Mouse (Mus musculus): ENCODE measurements around the gene Ikzf3. TPM values are rescaled to one million over a fixed set of nuclear protein-coding genes. Genes with fewer than 3 reads are reported as not detected.

The Ikzf3 gene
- polyA plus RNA-seq, 2 experiments = 0.05 to 0.15 TPM

DNA sequence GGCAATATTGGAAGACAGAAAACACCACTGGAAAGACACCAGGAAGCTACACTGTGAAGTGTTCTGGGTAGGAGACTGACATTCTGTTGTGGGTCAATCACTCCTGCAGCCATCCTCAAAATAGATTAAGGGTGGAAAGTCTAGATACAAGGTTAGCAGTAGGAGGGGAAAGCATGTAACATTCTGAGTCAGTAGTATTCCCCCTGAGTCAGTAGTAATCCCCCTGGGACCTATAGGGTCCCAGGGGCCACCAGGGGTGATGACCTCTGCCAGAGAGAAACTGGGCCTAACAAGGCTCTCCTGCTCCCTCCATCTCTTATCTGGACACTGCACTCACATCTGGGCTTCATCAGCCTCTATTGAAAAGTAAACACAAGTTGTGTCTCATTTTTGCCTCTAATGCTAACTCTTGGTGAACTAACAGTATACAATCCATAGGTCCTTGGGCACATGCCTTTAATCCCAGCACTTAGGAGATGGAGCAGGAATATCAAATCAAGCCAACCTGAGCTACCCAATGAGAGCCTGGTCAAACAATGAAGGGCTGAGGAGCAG, 8.3 kb downstream of the Ikzf3 start:
- TF ChIP-seq EP300 (IDR thresholded peaks at IDR 0.05; ENCODE audit: low read depth) = no peak
- no peak for TF ChIP-seq CTCF (IDR thresholded peaks at IDR 0.05; ENCODE audit: low read depth)
- no peak overlapping the region for H3K27ac ChIP-seq
- no peak overlapping the region for H3K4me3 ChIP-seq (ENCODE audit: insufficient read depth in 1 of 2, low read depth in 2 of 2, low read length in 2 of 2)

DNA sequence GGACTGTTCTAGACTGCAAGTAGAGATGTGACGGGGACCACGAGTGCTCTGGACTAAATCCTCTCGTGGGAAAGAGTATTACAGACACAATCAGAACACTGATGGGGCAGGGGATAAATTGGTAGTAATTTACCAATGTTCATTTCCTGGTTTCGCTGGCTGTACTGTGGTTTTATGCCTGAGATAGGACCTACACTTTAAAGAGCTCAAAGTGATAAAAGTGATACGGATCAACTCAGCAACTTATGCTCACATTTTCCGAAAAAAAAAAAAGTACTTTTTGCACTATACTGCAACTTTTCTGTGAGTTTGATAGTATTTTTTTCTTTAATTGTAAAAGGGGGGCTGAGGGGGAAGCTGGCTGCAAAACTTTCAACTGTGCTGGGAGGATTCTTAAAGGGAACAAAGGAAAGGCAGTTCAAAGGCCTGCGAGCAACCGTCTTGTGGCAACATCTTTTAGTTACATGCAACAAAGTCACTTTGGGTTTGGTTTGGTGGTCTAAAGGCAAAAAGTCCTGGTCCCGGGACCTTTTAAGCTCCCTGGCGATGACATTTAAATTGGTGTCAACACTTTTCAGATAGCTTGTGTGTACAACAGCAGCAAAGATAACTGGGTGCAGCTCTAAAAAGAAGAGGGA, 18.9 kb downstream of the Ikzf3 start:
- H3K27me3 ChIP-seq (ENCODE audit: control insufficient read depth, insufficient read depth, low read length) = no peaks in the 10 kb centered on the region; the same call in 1 of the 2 replicates
- H3K36me3 ChIP-seq (replicated peaks; ENCODE audit: control insufficient read depth, insufficient read depth, low read depth) = no peaks in the 10 kb centered on the region
- no peak overlapping the region for H3K4me3 ChIP-seq (ENCODE audit: insufficient read depth in 1 of 2, low read depth in 2 of 2, low read length in 2 of 2)
- 61% methylated on average over 10 of the region's 10 CpGs for WGBS (ENCODE audit: insufficient replicate concordance)
- H3K9ac ChIP-seq (replicated peaks) = no peak overlapping the region
- DNase-seq (ENCODE audit: low read depth in 3 of 3, low spot score in 3 of 3) (no peak), ATAC-seq (ENCODE audit: insufficient read depth) (no peak)
- no peaks in the 10 kb centered on the region for H3K4me1 ChIP-seq (replicated peaks; ENCODE audit: control insufficient read depth in 2 of 2, insufficient read depth in 2 of 2, low read length in 1 of 2)
- H3K4me2 ChIP-seq (ENCODE audit: low read depth) = no peak overlapping the region
- TF ChIP-seq EP300 (IDR thresholded peaks at IDR 0.05; ENCODE audit: low read depth) (no peak), CTCF (IDR thresholded peaks at IDR 0.05; ENCODE audit: low read depth) (no peak)
- no peaks in the 10 kb centered on the region for H3K9me3 ChIP-seq (ENCODE audit: control insufficient read depth, low read length)
- no peak overlapping the region for H3K27ac ChIP-seq

More for the DNA sequence above, 8.3 kb downstream of the Ikzf3 start:
- ATAC-seq (ENCODE audit: insufficient read depth) (no peak), DNase-seq (ENCODE audit: low read depth in 3 of 3, low spot score in 3 of 3) (no peak)
- Histone ChIP-seq H3K9ac (replicated peaks) (no peak overlapping the region), H3K36me3 (replicated peaks; ENCODE audit: control insufficient read depth, insufficient read depth, low read depth) (no peaks in the 10 kb centered on the region), H3K27me3 (ENCODE audit: control insufficient read depth, insufficient read depth, low read length) (peaks cover 5% of the 10 kb centered on the region), H3K9me3 (ENCODE audit: control insufficient read depth, low read length) (no peaks in the 10 kb centered on the region; the same call in 1 of the 2 replicates), H3K4me2 (ENCODE audit: low read depth) (no peak overlapping the region), H3K4me1 (replicated peaks; ENCODE audit: control insufficient read depth in 2 of 2, insufficient read depth in 2 of 2, low read length in 1 of 2) (no peaks in the 10 kb centered on the region)

DNA sequence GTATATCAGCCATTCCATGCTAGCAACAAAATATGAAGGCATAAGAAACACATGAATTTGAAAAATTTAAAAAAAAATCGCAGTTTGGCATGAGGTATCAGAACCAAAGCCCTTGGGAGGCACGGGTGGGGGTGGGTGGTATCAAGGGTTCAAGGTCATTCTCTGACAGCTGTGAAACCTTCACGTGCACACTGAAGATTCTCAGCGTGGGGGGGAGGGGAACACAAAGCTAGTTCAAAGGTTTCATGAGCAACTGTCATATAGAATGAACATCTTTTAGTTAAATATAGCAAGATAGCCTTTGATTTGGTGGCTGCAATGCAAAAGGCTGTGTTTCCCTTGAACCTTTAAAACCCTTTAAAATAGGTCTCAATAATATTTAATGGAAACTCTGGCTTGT, 20.7 kb downstream of the Ikzf3 start:
- no peak for DNase-seq (ENCODE audit: low read depth in 3 of 3, low spot score in 3 of 3)
- H3K9ac ChIP-seq (replicated peaks) = no peak overlapping the region

DNA sequence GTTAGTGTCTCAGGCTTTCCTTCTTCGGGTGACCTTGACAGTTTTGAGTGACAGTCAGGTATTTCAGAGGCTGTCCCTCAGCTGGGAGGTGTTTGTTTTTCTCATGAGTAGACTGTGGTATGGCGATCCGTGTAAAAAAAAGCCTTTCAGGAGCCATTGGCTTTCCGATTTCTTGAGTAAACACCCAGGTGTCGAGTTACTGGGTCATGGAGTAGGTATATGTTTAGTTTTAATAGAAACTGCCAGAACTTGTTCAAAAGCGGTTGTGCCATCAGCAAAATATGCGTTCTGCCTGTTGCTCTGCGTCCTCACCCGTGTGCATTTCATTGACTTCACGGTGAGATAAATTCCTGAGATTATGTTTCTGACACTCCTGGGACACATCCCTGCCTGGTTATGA, 25.4 kb downstream of the Ikzf3 start:
- WGBS (ENCODE audit: insufficient replicate concordance) = 53% methylated on average over 10 of the region's 10 CpGs
- no peak for TF ChIP-seq CTCF (IDR thresholded peaks at IDR 0.05; ENCODE audit: low read depth)
- no peak for TF ChIP-seq EP300 (IDR thresholded peaks at IDR 0.05; ENCODE audit: low read depth)
- H3K4me1 ChIP-seq (replicated peaks; ENCODE audit: control insufficient read depth in 2 of 2, insufficient read depth in 2 of 2, low read length in 1 of 2) = 0 out of 4 replicates have a peak, but pooled peaks cover 0 to 2% of the 10 kb centered on the region in 2 experiments
- no peaks in the 10 kb centered on the region for H3K36me3 ChIP-seq (replicated peaks; ENCODE audit: control insufficient read depth, insufficient read depth, low read depth)
- H3K9me3 ChIP-seq (ENCODE audit: control insufficient read depth, low read length) = no peaks in the 10 kb centered on the region
- no peak for DNase-seq (ENCODE audit: low read depth in 3 of 3, low spot score in 3 of 3)
- H3K27ac ChIP-seq = no peak overlapping the region
- no peak for ATAC-seq (ENCODE audit: insufficient read depth)
- H3K4me3 ChIP-seq (ENCODE audit: insufficient read depth in 1 of 2, low read depth in 2 of 2, low read length in 2 of 2) = no peak overlapping the region
- no peak overlapping the region for H3K9ac ChIP-seq (replicated peaks)
- no peaks in the 10 kb centered on the region for H3K27me3 ChIP-seq (ENCODE audit: control insufficient read depth, insufficient read depth, low read length)
- H3K4me2 ChIP-seq (ENCODE audit: low read depth) = no peak overlapping the region

More for the DNA sequence above, 20.7 kb downstream of the Ikzf3 start:
- H3K27ac ChIP-seq = no peak overlapping the region
- TF ChIP-seq EP300 (IDR thresholded peaks at IDR 0.05; ENCODE audit: low read depth) (no peak), CTCF (IDR thresholded peaks at IDR 0.05; ENCODE audit: low read depth) (no peak)
- H3K27me3 ChIP-seq (ENCODE audit: control insufficient read depth, insufficient read depth, low read length) = no peaks in the 10 kb centered on the region; the same call in 1 of the 2 replicates
- 0 out of 4 replicates have a peak, but pooled peaks cover 0 to 2% of the 10 kb centered on the region in 2 experiments for H3K4me1 ChIP-seq (replicated peaks; ENCODE audit: control insufficient read depth in 2 of 2, insufficient read depth in 2 of 2, low read length in 1 of 2)
- ATAC-seq (ENCODE audit: insufficient read depth) = no peak
- H3K4me2 ChIP-seq (ENCODE audit: low read depth) = no peak overlapping the region
- H3K36me3 ChIP-seq (replicated peaks; ENCODE audit: control insufficient read depth, insufficient read depth, low read depth) = no peaks in the 10 kb centered on the region
- WGBS (ENCODE audit: insufficient replicate concordance) = 34% methylated on average over 4 of the region's 4 CpGs
- no peak overlapping the region for H3K4me3 ChIP-seq (ENCODE audit: insufficient read depth in 1 of 2, low read depth in 2 of 2, low read length in 2 of 2)
- H3K9me3 ChIP-seq (ENCODE audit: control insufficient read depth, low read length) = no peaks in the 10 kb centered on the region

DNA sequence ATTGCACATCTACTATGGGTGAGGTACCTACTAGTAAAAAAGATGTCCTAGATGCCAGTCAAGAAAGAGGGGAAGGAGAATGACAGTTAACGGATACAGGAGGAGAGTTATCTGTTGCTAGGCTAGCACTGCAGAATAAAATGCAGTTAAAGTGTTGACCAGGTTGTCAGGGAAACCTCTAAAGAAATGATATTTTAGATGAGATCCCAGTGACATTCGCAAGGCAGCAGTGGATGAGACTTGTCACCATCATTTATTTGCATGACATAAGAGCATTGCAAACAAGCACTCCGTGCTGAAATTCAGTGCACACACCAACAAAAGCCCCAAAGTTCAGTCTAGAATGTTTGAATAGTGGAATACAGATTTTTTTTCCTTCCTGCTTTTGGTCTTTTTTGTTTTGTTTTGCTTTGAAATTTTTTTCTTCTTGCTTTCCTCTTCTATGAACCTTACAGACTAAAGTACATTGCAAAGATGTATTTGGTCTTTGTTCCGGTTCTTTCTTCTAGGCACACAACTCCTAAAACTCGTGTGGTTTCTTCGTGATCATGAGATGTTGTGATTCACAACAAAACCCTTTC, 32.4 kb downstream of the Ikzf3 start:
- TF ChIP-seq EP300 (IDR thresholded peaks at IDR 0.05; ENCODE audit: low read depth) (no peak), CTCF (IDR thresholded peaks at IDR 0.05; ENCODE audit: low read depth) (no peak)
- Histone ChIP-seq H3K9ac (replicated peaks) (no peak overlapping the region), H3K27ac (no peak overlapping the region), H3K27me3 (ENCODE audit: control insufficient read depth, insufficient read depth, low read length) (no peaks in the 10 kb centered on the region), H3K4me2 (ENCODE audit: low read depth) (no peak overlapping the region), H3K4me1 (replicated peaks; ENCODE audit: control insufficient read depth in 2 of 2, insufficient read depth in 2 of 2, low read length in 1 of 2) (no peaks in the 10 kb centered on the region), H3K36me3 (replicated peaks; ENCODE audit: control insufficient read depth, insufficient read depth, low read depth) (no peaks in the 10 kb centered on the region), H3K4me3 (ENCODE audit: insufficient read depth in 1 of 2, low read depth in 2 of 2, low read length in 2 of 2) (no peak overlapping the region), H3K9me3 (ENCODE audit: control insufficient read depth, low read length) (no peaks in the 10 kb centered on the region)
- DNase-seq (ENCODE audit: low read depth in 3 of 3, low spot score in 3 of 3) (no peak), ATAC-seq (ENCODE audit: insufficient read depth) (no peak)
- 61% methylated on average over 6 of the region's 6 CpGs for WGBS (ENCODE audit: insufficient replicate concordance)
